Mouse (Mus musculus): ENCODE results near the gene Adam25.
"Not testable (repeated sequence)": the region's sequence is repeated elsewhere in the genome, so short reads cannot be mapped to it uniquely, and the experiment has no call there.

Gene Adam25

DNA sequence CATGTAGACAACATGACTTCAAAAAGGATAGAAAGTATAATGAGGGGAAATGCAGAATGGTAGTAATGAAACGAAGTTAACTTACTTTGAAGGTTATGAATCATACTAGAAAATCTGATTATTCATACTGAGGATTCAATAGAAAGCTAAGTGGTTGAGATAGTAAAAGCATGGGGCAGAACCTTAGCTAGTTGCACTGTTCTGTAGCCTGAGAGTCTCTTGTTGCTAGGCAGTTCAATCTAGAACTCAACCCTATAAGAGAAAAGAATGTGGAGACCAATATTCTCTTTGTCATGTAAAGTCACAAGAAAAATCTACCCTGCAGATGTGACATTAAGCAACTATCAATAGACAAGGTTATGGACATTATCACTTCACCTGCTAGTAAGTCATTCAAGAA lies at the start of gene Adam25:
TSS of gene Adam25 (plus strand) at position 301 of the 400 bp plus-strand sequence.
- DNase-seq (ENCODE audit: low read depth in 1 of 2, low spot score in 2 of 2) = not testable (repeated sequence)

DNA sequence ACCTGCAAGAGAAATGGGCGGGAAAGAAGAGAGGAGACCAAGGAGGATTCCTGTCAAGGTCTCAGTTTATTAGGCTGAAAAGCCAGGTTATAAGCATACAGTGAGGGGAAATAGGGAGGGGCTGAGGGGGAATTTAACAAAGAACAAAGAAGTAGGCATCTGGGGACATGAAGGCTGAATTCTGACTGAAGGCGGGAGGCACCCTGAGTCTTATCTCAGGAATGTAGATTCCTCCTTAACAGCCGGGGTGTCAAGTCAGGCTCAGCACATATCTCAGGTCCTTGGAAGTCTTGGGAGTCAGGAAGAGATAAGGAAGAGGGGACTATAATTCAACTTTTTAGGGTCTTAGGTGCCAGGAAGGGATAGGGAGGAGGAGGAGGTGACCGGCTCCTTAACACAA lies 36.6 kb upstream of the Adam25 start:
- DNase-seq (ENCODE audit: low read depth in 1 of 2, low spot score in 2 of 2) = not testable (repeated sequence)

DNA sequence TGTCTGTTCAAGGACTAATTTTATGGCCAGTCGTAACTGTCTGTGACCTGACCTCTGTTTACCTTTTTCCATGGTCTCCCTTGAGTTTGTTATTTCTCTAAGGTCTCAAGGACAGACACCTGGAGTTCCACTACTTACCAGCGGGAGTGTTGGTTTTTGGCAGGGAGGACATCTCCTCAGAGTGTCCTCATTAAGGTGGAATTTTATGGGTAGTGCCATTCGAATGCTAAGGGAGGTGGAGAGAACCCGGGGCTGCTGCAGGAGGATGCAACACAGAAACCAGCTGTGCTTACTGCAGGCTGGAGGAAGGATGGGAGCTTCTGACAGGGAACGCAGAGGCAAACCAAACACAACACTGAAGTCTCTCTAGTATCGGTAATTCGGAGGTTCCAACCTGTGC lies 36.0 kb upstream of the Adam25 start:
- no peak for DNase-seq (ENCODE audit: low read depth in 1 of 2, low spot score in 2 of 2)

DNA sequence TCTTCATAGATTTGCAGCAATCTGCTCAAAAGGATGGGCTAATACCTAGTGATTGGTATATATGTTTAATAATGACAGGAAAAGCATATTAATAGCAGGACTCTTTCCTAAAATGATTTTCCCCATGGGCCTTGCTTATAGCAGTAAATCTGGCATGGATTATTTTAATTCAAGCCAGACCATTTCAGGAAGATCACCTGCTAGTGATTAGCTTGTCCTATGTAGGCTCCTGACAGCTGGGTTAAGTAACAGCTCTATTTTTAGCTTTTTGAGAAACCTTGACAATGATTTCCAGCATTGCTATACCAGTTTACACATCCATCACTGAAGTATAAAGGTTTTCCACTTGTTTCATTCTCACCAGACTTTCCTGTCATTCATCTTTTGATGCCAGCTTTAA lies 31.3 kb downstream of the Adam25 start:
- no peak for DNase-seq (ENCODE audit: low read depth in 1 of 2, low spot score in 2 of 2)

DNA sequence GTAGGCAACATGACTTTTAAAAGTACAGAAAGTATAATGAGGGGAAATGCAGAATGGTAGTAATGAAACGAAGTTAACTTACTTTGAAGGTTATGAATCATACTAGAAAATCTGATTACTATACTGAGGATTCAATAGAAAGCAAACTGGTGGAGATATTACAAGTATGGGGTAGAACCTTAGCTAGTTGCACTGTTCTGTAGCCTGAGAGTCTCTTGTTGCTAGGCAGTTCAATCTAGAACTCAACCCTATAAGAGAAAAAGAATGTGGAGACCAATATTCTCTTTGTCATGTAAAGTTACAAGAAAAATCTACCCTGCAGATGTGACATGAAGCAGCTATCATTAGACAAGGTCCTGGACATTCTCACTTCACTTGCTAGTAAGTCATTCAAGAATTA lies 41.0 kb downstream of the Adam25 start, which contains the start of gene Adam20:
TSS of gene Adam20 (plus strand) at position 301 of the 400 bp plus-strand sequence.
- not testable (repeated sequence) for DNase-seq (ENCODE audit: low read depth in 1 of 2, low spot score in 2 of 2)

DNA sequence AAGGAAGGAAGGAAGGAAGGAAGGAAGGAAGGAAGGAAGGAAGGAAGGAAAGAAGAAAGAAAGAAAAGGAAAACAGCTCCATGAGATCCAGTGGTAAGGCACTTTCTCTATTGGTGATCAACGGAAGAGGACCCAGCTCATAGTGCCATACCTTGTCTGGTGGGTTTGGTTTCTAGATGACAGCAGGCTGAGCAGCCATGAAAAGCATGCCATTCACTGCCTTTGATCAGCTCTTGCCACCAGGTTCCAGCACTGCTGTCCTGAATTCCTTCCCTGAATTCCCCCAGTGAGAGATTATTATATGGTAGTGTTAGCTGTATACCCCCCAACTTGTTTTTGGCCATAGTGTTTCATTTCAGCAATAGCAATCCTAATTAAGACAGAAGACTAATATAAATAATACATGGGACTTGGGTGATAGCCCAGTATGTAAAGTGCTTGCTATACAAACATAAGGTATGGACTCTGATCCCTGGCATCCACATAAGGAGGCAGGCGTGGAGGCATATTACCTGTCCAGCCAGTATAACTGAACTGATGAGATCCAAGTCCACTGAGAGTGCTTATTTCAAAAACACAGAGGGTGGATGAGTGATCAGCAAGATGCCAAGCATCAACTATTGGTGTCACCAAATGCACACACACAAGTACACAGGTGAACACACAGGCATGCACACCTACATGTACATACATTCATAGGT lies 51.5 kb downstream of the Adam25 start:
- DNase-seq (ENCODE audit: low read depth in 1 of 2, low spot score in 2 of 2) = no peak

All from monocyte, adult 2 months (primary cell).